Mouse (Mus musculus): ENCODE measurements around the gene Pomt2.

DNA sequence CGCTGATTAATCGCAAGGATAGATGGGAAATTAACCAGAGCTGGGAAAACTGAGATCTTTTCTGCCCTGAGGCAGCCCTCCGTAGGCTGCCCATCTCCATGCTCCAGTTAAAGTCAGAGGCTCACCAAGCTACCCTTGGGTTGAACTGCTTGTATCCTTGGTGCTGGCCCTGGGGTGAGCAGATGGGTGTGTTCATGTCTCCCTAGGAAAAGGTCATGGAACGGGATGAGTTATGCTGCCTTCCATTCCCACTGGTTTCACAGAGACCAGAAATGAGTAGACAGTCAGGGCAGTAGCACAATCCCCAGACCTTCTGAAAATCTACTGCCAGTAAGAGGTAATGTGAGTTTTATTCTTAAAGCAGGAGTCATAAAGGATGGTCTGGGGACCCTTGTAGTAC is 29.9 kb upstream of the Pomt2 start:
- TF ChIP-seq POLR2A (IDR thresholded peaks at IDR 0.05; ENCODE audit: low read depth, low read length) (no peak), CTCF (IDR thresholded peaks at IDR 0.05; ENCODE audit: extremely low read depth, insufficient read depth, insufficient read length, insufficient replicate concordance) (no peak)

All from spleen, adult 2 months (tissue).